Mouse (Mus musculus): ENCODE results near the gene Tenm4. TPM values are rescaled to one million over a fixed set of nuclear protein-coding genes. Genes with fewer than 3 reads are reported as not detected.

Gene Tenm4
- polyA plus RNA-seq, 1 experiment from 2014 or later, result 31.3 TPM

- ATAC-seq (ENCODE audit: low read depth), result peak; percentile 45; the same call in 1 of the 2 replicates
Measured at GRCm38 (mm10) chr7:96420045-96420444, 249.0 kb downstream of the Tenm4 start.

DNA sequence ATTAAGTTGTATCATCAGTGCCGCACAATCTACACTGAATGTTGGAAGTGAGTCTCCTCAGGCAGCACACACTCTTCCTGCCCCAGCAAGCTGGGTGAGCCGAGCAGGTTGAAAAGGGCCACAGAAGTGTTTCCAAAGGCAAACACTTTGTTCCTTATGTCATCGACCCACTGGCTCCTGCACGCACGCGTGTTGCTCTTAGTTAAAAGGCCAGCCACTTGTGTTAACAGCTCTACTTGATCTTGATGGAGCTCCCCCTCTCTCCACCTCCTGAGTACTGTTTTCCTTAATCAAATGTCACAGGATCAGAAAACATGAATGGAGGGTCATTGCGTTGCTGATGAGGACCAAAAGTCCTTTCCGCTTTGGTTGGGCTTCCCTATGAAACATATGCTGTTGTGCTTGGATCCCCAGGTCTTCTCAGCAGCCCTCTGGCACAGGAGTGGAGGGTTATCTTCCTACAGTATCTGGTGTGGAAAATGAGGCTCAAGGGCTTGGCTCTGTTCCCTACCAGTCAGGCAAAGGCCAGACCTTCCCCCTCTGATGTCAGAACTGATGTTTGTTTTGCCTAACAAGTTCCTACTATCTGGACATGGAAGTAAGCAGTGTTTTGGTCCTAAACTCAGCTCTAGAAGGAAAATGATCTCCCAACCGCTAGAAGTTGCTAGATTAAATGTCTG lies 250.0 kb downstream of the Tenm4 start:
- peaks cover 23% of the 10 kb centered on the region for H3K4me1 ChIP-seq (ENCODE audit: control insufficient read depth, insufficient read depth, low read length)
- WGBS, result 72% methylated on average over 9 of the region's 9 CpGs
- H3K4me2 ChIP-seq (ENCODE audit: low read depth, low read length), result no peak overlapping the region
- H3K27me3 ChIP-seq (replicated peaks; ENCODE audit: control insufficient read depth, insufficient read depth, low read length), result no peaks in the 10 kb centered on the region
- H3K9ac ChIP-seq (ENCODE audit: low read depth, low read length), result no peak overlapping the region
- no peaks in the 10 kb centered on the region for H3K9me3 ChIP-seq (ENCODE audit: control insufficient read depth, low read length)
- no peak for ATAC-seq (ENCODE audit: low read depth)
- no peaks in the 10 kb centered on the region for H3K36me3 ChIP-seq (ENCODE audit: control insufficient read depth, insufficient read depth, low read length)
- DNase-seq (ENCODE audit: low spot score), result peak; percentile 42
- H3K27ac ChIP-seq (replicated peaks; ENCODE audit: low read depth, low read length), result no peak overlapping the region
- no peak overlapping the region for H3K4me3 ChIP-seq (ENCODE audit: low read depth, low read length)

More at GRCm38 (mm10) chr7:96420045-96420444, 249.0 kb downstream of the Tenm4 start:
- Histone ChIP-seq H3K4me2 (ENCODE audit: low read depth, low read length) (no peak overlapping the region), H3K36me3 (ENCODE audit: control insufficient read depth, insufficient read depth, low read length) (no peaks in the 10 kb centered on the region), H3K9ac (ENCODE audit: low read depth, low read length) (no peak overlapping the region), H3K4me1 (ENCODE audit: control insufficient read depth, insufficient read depth, low read length) (peaks cover 19% of the 10 kb centered on the region), H3K4me3 (ENCODE audit: low read depth, low read length) (no peak overlapping the region), H3K27me3 (replicated peaks; ENCODE audit: control insufficient read depth, insufficient read depth, low read length) (no peaks in the 10 kb centered on the region), H3K9me3 (ENCODE audit: control insufficient read depth, low read length) (no peaks in the 10 kb centered on the region), H3K27ac (replicated peaks; ENCODE audit: low read depth, low read length) (no peak overlapping the region)
- WGBS, result 55% methylated on average over 3 of the region's 3 CpGs
- peak; percentile 70 for DNase-seq (ENCODE audit: low spot score)

GRCm38 (mm10) chr7:96426954-96427353 lies 255.9 kb downstream of the Tenm4 start:
- DNase-seq (ENCODE audit: low spot score) (peak; percentile 68), ATAC-seq (ENCODE audit: low read depth) (peak; percentile 34; the same call in 1 of the 2 replicates)
- no peak overlapping the region for H3K9ac ChIP-seq (ENCODE audit: low read depth, low read length)
- H3K4me1 ChIP-seq (ENCODE audit: control insufficient read depth, insufficient read depth, low read length), result peaks cover 11% of the 10 kb centered on the region; the same call in 1 of the 2 replicates
- no peak overlapping the region for H3K4me2 ChIP-seq (ENCODE audit: low read depth, low read length)
- H3K9me3 ChIP-seq (ENCODE audit: control insufficient read depth, low read length), result no peaks in the 10 kb centered on the region
- no peak overlapping the region for H3K4me3 ChIP-seq (ENCODE audit: low read depth, low read length)
- no peaks in the 10 kb centered on the region for H3K36me3 ChIP-seq (ENCODE audit: control insufficient read depth, insufficient read depth, low read length)
- no peaks in the 10 kb centered on the region for H3K27me3 ChIP-seq (replicated peaks; ENCODE audit: control insufficient read depth, insufficient read depth, low read length)
- 49% methylated on average over 8 of the region's 8 CpGs for WGBS
- no peak overlapping the region for H3K27ac ChIP-seq (replicated peaks; ENCODE audit: low read depth, low read length)

DNA sequence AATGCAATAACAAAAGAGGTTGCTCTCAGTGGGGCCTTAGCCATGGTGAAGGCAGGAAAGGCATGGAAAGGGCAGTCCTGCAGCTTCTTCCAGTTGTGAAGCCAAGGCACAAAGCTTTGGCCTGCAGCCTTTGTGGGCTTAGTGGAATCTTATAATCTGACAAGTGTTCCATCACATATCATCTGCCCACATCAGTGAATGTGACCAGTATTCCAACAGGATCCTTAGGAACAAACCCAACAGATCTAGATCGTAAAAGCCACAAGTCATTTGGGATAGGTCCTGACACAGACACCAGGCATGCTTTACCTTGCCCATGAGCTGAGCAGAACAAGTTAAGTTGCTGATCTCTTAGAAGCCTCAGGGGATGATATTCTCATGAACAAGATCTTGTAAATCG lies 262.3 kb downstream of the Tenm4 start:
- Histone ChIP-seq H3K4me1 (ENCODE audit: control insufficient read depth, insufficient read depth, low read length) (no peaks in the 10 kb centered on the region), H3K4me3 (ENCODE audit: low read depth, low read length) (no peak overlapping the region), H3K36me3 (ENCODE audit: control insufficient read depth, insufficient read depth, low read length) (no peaks in the 10 kb centered on the region), H3K4me2 (ENCODE audit: low read depth, low read length) (no peak overlapping the region), H3K27ac (replicated peaks; ENCODE audit: low read depth, low read length) (no peak overlapping the region), H3K27me3 (replicated peaks; ENCODE audit: control insufficient read depth, insufficient read depth, low read length) (no peaks in the 10 kb centered on the region), H3K9me3 (ENCODE audit: control insufficient read depth, low read length) (no peaks in the 10 kb centered on the region), H3K9ac (ENCODE audit: low read depth, low read length) (no peak overlapping the region)
- 92% methylated on average over 2 of the region's 2 CpGs for WGBS
- DNase-seq (ENCODE audit: low spot score) (no peak), ATAC-seq (ENCODE audit: low read depth) (no peak)

GRCm38 (mm10) chr7:96438392-96438791 lies 267.3 kb downstream of the Tenm4 start:
- WGBS, result 84% methylated on average over 6 of the region's 6 CpGs

DNA sequence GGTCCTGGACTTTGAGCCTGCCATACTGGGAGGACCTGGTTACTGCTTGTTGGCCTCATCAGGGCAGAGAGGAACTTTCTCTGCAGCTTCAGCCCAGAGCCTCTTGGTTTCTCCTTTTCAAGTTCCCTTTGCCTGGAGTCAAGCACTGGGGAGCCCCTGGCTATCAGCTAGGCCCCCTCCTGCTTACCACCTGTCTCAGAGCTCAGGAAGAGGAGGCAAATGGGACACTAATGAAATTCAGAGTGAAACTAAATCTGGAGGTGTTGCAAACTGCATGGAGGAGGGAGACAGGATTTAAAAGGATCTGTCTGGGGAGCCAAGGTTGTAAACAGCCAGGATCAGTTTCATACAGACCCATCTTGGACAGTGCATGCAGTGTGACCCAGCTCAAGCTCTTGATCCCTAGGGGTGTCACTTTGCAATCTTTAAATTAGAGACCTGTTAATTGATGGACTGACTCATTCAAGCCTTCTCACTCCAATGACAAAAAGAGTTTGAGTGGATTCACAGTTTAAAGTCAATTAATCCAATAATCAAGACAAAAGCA lies 269.2 kb downstream of the Tenm4 start:
- Histone ChIP-seq H3K4me2 (ENCODE audit: low read depth, low read length) (no peak overlapping the region), H3K27ac (replicated peaks; ENCODE audit: low read depth, low read length) (no peak overlapping the region), H3K4me3 (ENCODE audit: low read depth, low read length) (no peak overlapping the region), H3K36me3 (ENCODE audit: control insufficient read depth, insufficient read depth, low read length) (no peaks in the 10 kb centered on the region), H3K9ac (ENCODE audit: low read depth, low read length) (no peak overlapping the region), H3K9me3 (ENCODE audit: control insufficient read depth, low read length) (no peaks in the 10 kb centered on the region), H3K27me3 (replicated peaks; ENCODE audit: control insufficient read depth, insufficient read depth, low read length) (no peaks in the 10 kb centered on the region), H3K4me1 (ENCODE audit: control insufficient read depth, insufficient read depth, low read length) (no peaks in the 10 kb centered on the region)
- DNase-seq (ENCODE audit: low spot score) (no peak), ATAC-seq (ENCODE audit: low read depth) (no peak)

More at GRCm38 (mm10) chr7:96438392-96438791, 267.3 kb downstream of the Tenm4 start:
- no peaks in the 10 kb centered on the region for H3K4me1 ChIP-seq (ENCODE audit: control insufficient read depth, insufficient read depth, low read length)
- no peaks in the 10 kb centered on the region for H3K27me3 ChIP-seq (replicated peaks; ENCODE audit: control insufficient read depth, insufficient read depth, low read length)
- no peaks in the 10 kb centered on the region for H3K36me3 ChIP-seq (ENCODE audit: control insufficient read depth, insufficient read depth, low read length)
- no peak overlapping the region for H3K27ac ChIP-seq (replicated peaks; ENCODE audit: low read depth, low read length)
- H3K9ac ChIP-seq (ENCODE audit: low read depth, low read length), result no peak overlapping the region
- no peak overlapping the region for H3K4me3 ChIP-seq (ENCODE audit: low read depth, low read length)
- no peak for DNase-seq (ENCODE audit: low spot score)
- no peak overlapping the region for H3K4me2 ChIP-seq (ENCODE audit: low read depth, low read length)
- no peaks in the 10 kb centered on the region for H3K9me3 ChIP-seq (ENCODE audit: control insufficient read depth, low read length)
- no peak for ATAC-seq (ENCODE audit: low read depth)

GRCm38 (mm10) chr7:96445771-96446170 lies 274.7 kb downstream of the Tenm4 start:
- Histone ChIP-seq H3K27ac (replicated peaks; ENCODE audit: low read depth, low read length) (no peak overlapping the region), H3K36me3 (ENCODE audit: control insufficient read depth, insufficient read depth, low read length) (no peaks in the 10 kb centered on the region), H3K9me3 (ENCODE audit: control insufficient read depth, low read length) (no peaks in the 10 kb centered on the region), H3K27me3 (replicated peaks; ENCODE audit: control insufficient read depth, insufficient read depth, low read length) (no peaks in the 10 kb centered on the region), H3K9ac (ENCODE audit: low read depth, low read length) (no peak overlapping the region), H3K4me1 (ENCODE audit: control insufficient read depth, insufficient read depth, low read length) (no peaks in the 10 kb centered on the region; the same call in 1 of the 2 replicates), H3K4me3 (ENCODE audit: low read depth, low read length) (no peak overlapping the region), H3K4me2 (ENCODE audit: low read depth, low read length) (no peak overlapping the region)
- ATAC-seq (ENCODE audit: low read depth), result no peak
- 81% methylated on average over 8 of the region's 8 CpGs for WGBS
- DNase-seq (ENCODE audit: low spot score), result no peak

DNA sequence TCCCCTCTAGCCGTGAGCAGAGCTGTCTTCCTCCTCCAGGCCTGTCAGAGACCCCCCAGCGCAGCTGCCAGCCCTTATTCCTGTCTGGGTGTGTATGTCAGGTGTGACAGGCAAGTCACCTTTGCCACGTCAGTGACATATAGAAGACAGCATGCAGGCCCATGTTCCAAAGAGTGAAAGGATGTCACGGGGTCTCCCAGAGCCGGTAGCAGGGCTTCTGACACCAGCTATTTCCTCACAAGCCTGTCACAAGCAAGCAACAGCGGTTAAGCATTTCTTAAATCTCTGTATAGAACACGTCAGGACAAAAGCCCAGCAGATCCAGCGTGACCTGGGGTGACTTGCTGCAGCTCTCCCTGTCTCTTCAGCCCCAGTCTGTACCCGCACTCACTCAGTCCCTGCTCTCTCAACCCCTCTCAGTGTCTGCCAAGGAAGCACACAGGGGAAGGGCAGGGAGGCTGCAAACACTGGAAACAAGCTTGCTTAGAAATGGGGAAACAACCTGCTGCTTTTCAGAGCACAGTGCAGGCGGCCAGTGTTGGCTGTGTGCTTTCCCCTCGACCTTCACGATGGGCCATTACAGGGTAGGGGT lies 276.9 kb downstream of the Tenm4 start:
- ATAC-seq (ENCODE audit: low read depth) (no peak), DNase-seq (ENCODE audit: low spot score) (no peak)

More for the DNA sequence above, 276.9 kb downstream of the Tenm4 start:
- WGBS, result 70% methylated on average over 12 of the region's 12 CpGs
- H3K9ac ChIP-seq (ENCODE audit: low read depth, low read length), result no peak overlapping the region
- no peaks in the 10 kb centered on the region for H3K36me3 ChIP-seq (ENCODE audit: control insufficient read depth, insufficient read depth, low read length)
- H3K27ac ChIP-seq (replicated peaks; ENCODE audit: low read depth, low read length), result no peak overlapping the region
- no peaks in the 10 kb centered on the region for H3K27me3 ChIP-seq (replicated peaks; ENCODE audit: control insufficient read depth, insufficient read depth, low read length)
- H3K4me3 ChIP-seq (ENCODE audit: low read depth, low read length), result no peak overlapping the region
- H3K4me1 ChIP-seq (ENCODE audit: control insufficient read depth, insufficient read depth, low read length), result no peaks in the 10 kb centered on the region; the same call in 1 of the 2 replicates
- H3K9me3 ChIP-seq (ENCODE audit: control insufficient read depth, low read length), result no peaks in the 10 kb centered on the region
- H3K4me2 ChIP-seq (ENCODE audit: low read depth, low read length), result no peak overlapping the region
